In genomic region chr5:115862439-115862838, GRCm38 (mm10) we compare ENCODE assay signal across 24 mouse cellular contexts. TPM values are rescaled to one million over a fixed set of nuclear protein-coding genes. Genes with fewer than 3 reads are reported as not detected.
DNase-seq lines count a peak whose midpoint lies in the region; ATAC-seq and TF ChIP-seq lines count a peak whose summit lies in the region.
"Had no signal": no experiment of that assay in that cellular context is flagged by ENCODE, and none has a peak within 500 bp of the region (broad histone marks: within the 10 kb centered on the region; RNA-seq: fewer than 3 reads in every experiment).

No protein-coding gene starts in this region.

- TF ChIP-seq CTCF in hindbrain, postnatal 0 days (IDR thresholded peaks at IDR 0.05; ENCODE audit: low read depth): no peak
- TF ChIP-seq CTCF in stomach, postnatal 0 days (IDR thresholded peaks at IDR 0.05; ENCODE audit: low read depth): no peak

- 92% methylated on average over 10 of the region's 10 CpGs for WGBS in hindbrain, embryonic 14.5 days
- whole genome bisulfite sequencing in hindbrain, postnatal 0 days: 86% methylated on average over 10 of the region's 10 CpGs
- WGBS in lung, embryonic 16.5 days: 83% methylated on average over 10 of the region's 10 CpGs
- 69% methylated on average over 10 of the region's 10 CpGs for WGBS in stomach, postnatal 0 days

- H3K27ac ChIP-seq in hindbrain, embryonic 14.5 days: 0 out of 2 replicates have a peak overlapping the region, but pooled peaks have one; percentile 51
- H3K27ac ChIP-seq in hindbrain, postnatal 0 days: no peak overlapping the region
- peak overlapping the region; percentile 7; the same call in 1 of the 2 replicates for H3K27ac ChIP-seq in lung, embryonic 16.5 days (ENCODE audit: low read length)
- H3K27ac ChIP-seq in stomach, postnatal 0 days (replicated peaks): no peak overlapping the region
- H3K27ac ChIP-seq: embryonic facial prominence, embryonic 10.5 days; embryonic facial prominence, embryonic 12.5 days; forebrain, embryonic 13.5 days had no signal

- TF ChIP-seq EP300 in stomach, postnatal 0 days (optimal IDR thresholded peaks at IDR 0.05): no peak

- no peak for ATAC-seq in hindbrain, embryonic 14.5 days (ENCODE audit: low FRiP score)
- ATAC-seq in hindbrain, postnatal 0 days: no peak
- ATAC-seq in lung, embryonic 16.5 days (ENCODE audit: low read depth): peak; percentile 39; the same call in 1 of the 2 replicates
- peak; percentile 66; the same call in 1 of the 2 replicates for ATAC-seq in stomach, postnatal 0 days (ENCODE audit: low FRiP score, low TSS enrichment)
- ATAC-seq: activated CD4-positive, CD25-positive, alpha-beta regulatory T cell, adult 4 months; CD4-positive, CD25-positive, alpha-beta regulatory T cell, adult 4 months; forebrain, embryonic 13.5 days; Patski had no signal

- no peak overlapping the region for H3K4me2 ChIP-seq in hindbrain, embryonic 14.5 days (replicated peaks)
- no peak overlapping the region for H3K4me2 ChIP-seq in hindbrain, postnatal 0 days (ENCODE audit: low read depth, low read length)
- no peak overlapping the region for H3K4me2 ChIP-seq in lung, embryonic 16.5 days (ENCODE audit: low read depth, low read length)
- H3K4me2 ChIP-seq in stomach, postnatal 0 days (replicated peaks; ENCODE audit: low read depth): no peak overlapping the region
- H3K4me2 ChIP-seq: embryonic facial prominence, embryonic 12.5 days; forebrain, embryonic 13.5 days had no signal

- no peaks in the 10 kb centered on the region for H3K9me3 ChIP-seq in hindbrain, embryonic 14.5 days (ENCODE audit: control insufficient read depth, low read length)
- H3K9me3 ChIP-seq in hindbrain, postnatal 0 days (ENCODE audit: low read length): no peaks in the 10 kb centered on the region
- H3K9me3 ChIP-seq in lung, embryonic 16.5 days (ENCODE audit: control insufficient read depth, low read length): no peaks in the 10 kb centered on the region
- H3K9me3 ChIP-seq in stomach, postnatal 0 days (ENCODE audit: control insufficient read depth, low read length): no peaks in the 10 kb centered on the region
- H3K9me3 ChIP-seq: embryonic facial prominence, embryonic 10.5 days; embryonic facial prominence, embryonic 12.5 days; forebrain, embryonic 13.5 days; G1E had no signal

- peaks cover 8% of the 10 kb centered on the region; the same call in 1 of the 2 replicates for H3K4me1 ChIP-seq in hindbrain, embryonic 14.5 days (replicated peaks; ENCODE audit: control insufficient read depth, insufficient read depth, low read length)
- 0 out of 2 replicates have a peak, but pooled peaks cover 9% of the 10 kb centered on the region for H3K4me1 ChIP-seq in hindbrain, postnatal 0 days (ENCODE audit: insufficient read depth, low read length)
- H3K4me1 ChIP-seq in lung, embryonic 16.5 days (replicated peaks; ENCODE audit: control insufficient read depth, insufficient read depth, low read length): peaks cover 6% of the 10 kb centered on the region; the same call in 1 of the 2 replicates
- H3K4me1 ChIP-seq in stomach, postnatal 0 days (replicated peaks; ENCODE audit: control insufficient read depth, insufficient read depth): no peaks in the 10 kb centered on the region
- H3K4me1 ChIP-seq: embryonic facial prominence, embryonic 12.5 days had no signal

- no peak overlapping the region for H3K9ac ChIP-seq in hindbrain, embryonic 14.5 days
- no peak overlapping the region for H3K9ac ChIP-seq in hindbrain, postnatal 0 days (replicated peaks; ENCODE audit: low read length)
- no peak overlapping the region for H3K9ac ChIP-seq in lung, embryonic 16.5 days (ENCODE audit: low read length)
- H3K9ac ChIP-seq in stomach, postnatal 0 days (ENCODE audit: low read length): no peak overlapping the region
- H3K9ac ChIP-seq: embryonic facial prominence, embryonic 12.5 days; forebrain, embryonic 13.5 days had no signal

- H3K27me3 ChIP-seq in hindbrain, embryonic 14.5 days (ENCODE audit: control insufficient read depth, insufficient read depth, low read length): no peaks in the 10 kb centered on the region
- no peaks in the 10 kb centered on the region for H3K27me3 ChIP-seq in hindbrain, postnatal 0 days (ENCODE audit: insufficient read depth, low read length)
- no peaks in the 10 kb centered on the region for H3K27me3 ChIP-seq in lung, embryonic 16.5 days (ENCODE audit: control insufficient read depth, insufficient read depth, low read depth, low read length)
- no peaks in the 10 kb centered on the region for H3K27me3 ChIP-seq in stomach, postnatal 0 days (ENCODE audit: control insufficient read depth, insufficient read depth, low read length)
- H3K27me3 ChIP-seq: CH12.LX; embryonic facial prominence, embryonic 12.5 days; forebrain, embryonic 13.5 days; Patski had no signal

- H3K36me3 ChIP-seq in hindbrain, embryonic 14.5 days (replicated peaks; ENCODE audit: control insufficient read depth, insufficient read depth): no peaks in the 10 kb centered on the region
- no peaks in the 10 kb centered on the region for H3K36me3 ChIP-seq in hindbrain, postnatal 0 days (ENCODE audit: insufficient read depth, low read length)
- peaks cover 12% of the 10 kb centered on the region for H3K36me3 ChIP-seq in lung, embryonic 16.5 days (ENCODE audit: control insufficient read depth, insufficient read depth, low read length)
- no peaks in the 10 kb centered on the region for H3K36me3 ChIP-seq in stomach, postnatal 0 days (ENCODE audit: control insufficient read depth, insufficient read depth, low read length)

- no peak for DNase-seq in hindbrain, embryonic 14.5 days (ENCODE audit: low spot score)
- no peak for DNase-seq in hindbrain, postnatal 0 days (ENCODE audit: low spot score)
- no peak for DNase-seq in lung, postnatal 10 days
- DNase-seq in lung, postnatal 36 days: peak; percentile 40
- DNase-seq in lung, postnatal 25 days (ENCODE audit: low spot score): no peak
- peak; percentile 60 for DNase-seq in stomach, postnatal 0 days (ENCODE audit: low spot score)
- DNase-seq: adrenal gland, adult 8-10 months; adrenal gland, postnatal 14 days; adrenal gland, postnatal 36 days; B cell, adult 2 months; cerebellum, adult 11-12 months; cerebellum, adult 2 months; cerebellum, adult 9-10 months; cerebellum, postnatal 10 days; cerebellum, postnatal 25 days had no signal

- H3K4me3 ChIP-seq in hindbrain, embryonic 14.5 days (replicated peaks; ENCODE audit: low read length): no peak overlapping the region
- no peak overlapping the region for H3K4me3 ChIP-seq in hindbrain, postnatal 0 days (ENCODE audit: low read length)
- H3K4me3 ChIP-seq in lung, embryonic 16.5 days (ENCODE audit: low read length): no peak overlapping the region
- H3K4me3 ChIP-seq in stomach, postnatal 0 days (ENCODE audit: low read depth, low read length): no peak overlapping the region
- H3K4me3 ChIP-seq: embryonic facial prominence, embryonic 10.5 days; embryonic facial prominence, embryonic 12.5 days; forebrain, embryonic 13.5 days had no signal

RNA-seq across cellular contexts. Expression of gene Cit, which starts 17.4 kb away (rescaled TPM):
- polyA plus RNA-seq in hindbrain, embryonic 14.5 days (2014; fragmentation: Nextera tagmentation; extraction: Ambion mirVana): 27.0 and 27.5 TPM in 2 replicates
- 28.5 and 30.2 TPM in 2 replicates for total RNA-seq in hindbrain, postnatal 0 days (2014; rRNA removed)
- polyA plus RNA-seq in hindbrain, postnatal 0 days (2015; fragmentation: Nextera tagmentation; extraction: Ambion mirVana): 36.7 and 40.9 TPM in 2 replicates
- polyA plus RNA-seq in lung, embryonic 16.5 days (2015; fragmentation: Nextera tagmentation; extraction: Ambion mirVana): 46.0 and 50.1 TPM in 2 replicates
- polyA plus RNA-seq in stomach, postnatal 0 days (2015; fragmentation: Nextera tagmentation; extraction: Ambion mirVana): 4.1 and 5.4 TPM in 2 replicates

Comparison
In these comparisons a context has a peak if more than half of its experiments do, and no peak if none do; other contexts are left out.
1. DNase-seq: peak in lung, postnatal 36 days (single experiment) and stomach, postnatal 0 days (single experiment); none in hindbrain, embryonic 14.5 days (single experiment), hindbrain, postnatal 0 days (single experiment), lung, postnatal 10 days (single experiment) and lung, postnatal 25 days (single experiment).
2. H3K27ac ChIP-seq: peak in hindbrain, embryonic 14.5 days (single experiment) and lung, embryonic 16.5 days (single experiment); none in hindbrain, postnatal 0 days (single experiment) and stomach, postnatal 0 days (single experiment).
3. ATAC-seq: peak in lung, embryonic 16.5 days (single experiment) and stomach, postnatal 0 days (single experiment); none in hindbrain, embryonic 14.5 days (single experiment) and hindbrain, postnatal 0 days (single experiment).